Mouse (Mus musculus): ENCODE measurements around the gene Dpm2. TPM values are rescaled to one million over a fixed set of nuclear protein-coding genes. Genes with fewer than 3 reads are reported as not detected.

Gene Dpm2
- total RNA-seq, 2 experiments from 2014 or later: 32.5 to 34.4 TPM

DNA sequence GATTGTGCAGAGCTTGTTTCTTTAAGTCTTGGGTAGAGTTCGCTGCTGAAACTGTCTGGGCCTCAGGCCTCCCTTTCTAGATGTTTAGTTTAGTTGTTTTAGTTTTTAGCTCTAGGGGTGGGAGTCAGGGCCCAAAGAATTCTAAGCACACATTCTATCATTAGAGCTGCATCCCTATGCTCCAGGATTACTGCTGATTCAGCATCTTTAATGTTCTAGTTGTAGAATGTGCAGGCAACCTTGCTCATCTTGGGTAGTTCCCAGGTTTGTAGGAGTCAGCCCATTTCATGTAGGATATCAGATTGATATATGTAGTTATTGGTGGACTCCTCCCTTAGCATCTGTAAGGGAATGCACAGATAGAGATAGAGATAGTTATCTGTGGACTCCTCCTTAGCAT lies 46.5 kb downstream of the Dpm2 start:
- DNase-seq: no peak

GRCm38 (mm10) chr2:32617601-32618000 lies 46.9 kb downstream of the Dpm2 start:
- DNase-seq: peak; percentile 49

DNA sequence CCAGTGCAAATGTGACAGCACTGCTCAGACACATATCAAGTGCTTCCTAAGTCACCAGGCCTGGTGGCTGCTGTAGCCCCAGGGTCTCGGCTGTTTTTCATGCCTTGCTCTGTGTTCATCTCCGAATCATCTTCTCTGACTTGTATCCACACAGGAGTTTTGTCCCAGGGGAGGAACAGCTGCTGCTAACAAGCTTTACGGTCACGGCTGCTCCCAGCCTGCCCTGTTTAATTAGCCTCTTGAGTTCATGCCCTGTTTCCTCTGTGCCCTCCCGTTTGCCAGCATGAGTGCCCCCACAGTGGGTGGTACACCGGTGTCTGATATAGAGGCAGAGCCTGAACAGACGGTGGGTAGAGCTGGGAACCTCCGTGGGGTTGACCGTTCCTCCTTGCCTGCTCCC lies 47.4 kb downstream of the Dpm2 start:
- DNase-seq: no peak

DNA sequence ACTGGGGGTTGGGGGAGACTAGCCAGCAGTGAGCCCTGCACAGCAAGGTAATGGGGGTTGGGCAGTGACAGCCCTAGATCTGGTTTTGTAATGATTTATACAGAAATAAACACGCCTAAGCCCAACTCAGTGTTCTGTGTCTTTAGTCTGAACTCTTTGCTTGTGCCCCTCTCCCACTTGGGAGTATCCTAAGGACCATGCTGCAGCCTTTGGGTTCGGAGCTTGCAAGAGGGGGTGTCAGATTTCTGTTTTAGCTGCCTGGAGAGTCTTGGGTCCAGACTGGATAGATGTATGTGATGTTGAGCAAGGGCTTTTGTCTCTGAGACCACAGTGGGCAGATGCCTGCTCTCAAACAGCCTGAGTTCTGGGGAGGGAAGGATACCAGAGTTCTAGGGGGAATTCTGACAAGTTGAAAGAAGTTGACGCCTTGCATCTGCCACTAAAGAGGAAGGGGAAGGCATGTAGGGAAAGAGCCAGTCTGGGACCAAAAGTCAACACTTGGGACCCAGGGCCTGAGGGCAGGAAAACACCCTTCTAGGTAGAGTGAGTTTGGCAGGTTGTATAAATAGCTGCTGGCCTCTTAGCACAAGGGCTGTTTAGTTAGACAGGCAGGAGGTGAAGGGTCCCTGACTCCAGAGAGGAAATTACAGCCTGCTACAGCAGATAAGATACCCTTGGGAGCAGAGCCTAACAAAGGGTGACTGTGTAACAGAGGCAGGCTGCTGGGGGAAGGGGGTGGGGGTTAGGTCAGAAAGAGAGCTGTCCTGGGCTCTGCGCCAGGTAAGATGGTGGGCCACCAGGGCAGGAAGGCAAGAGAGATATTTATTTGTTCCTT lies 50.2 kb downstream of the Dpm2 start:
- DNase-seq: peak; percentile 91

DNA sequence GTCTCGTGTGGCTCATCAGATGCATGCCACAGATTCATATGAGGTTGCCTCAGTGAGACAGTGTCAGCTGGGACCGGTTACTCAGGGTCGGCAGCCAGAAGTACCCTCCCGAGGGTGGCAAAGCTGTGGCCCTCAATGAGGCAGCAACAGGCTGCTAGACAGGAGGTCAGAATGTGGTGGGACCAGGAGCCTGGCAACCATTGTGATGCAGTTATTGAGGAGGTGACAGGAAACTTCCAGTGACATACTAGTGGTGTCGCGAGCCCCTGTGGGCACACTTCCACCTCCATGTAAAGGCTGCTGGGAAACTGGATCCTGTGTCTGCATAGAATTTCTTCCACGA lies 50.8 kb downstream of the Dpm2 start, which contains the start of gene Ak1:
Ak1 (plus strand) TSS at position 242 of the 343 bp plus-strand sequence.
- no peak for DNase-seq

Other genes with a start within 250 kb of the Dpm2 start
- 10 to 100 TPM; 34.5 to 48.3 TPM for gene Ciz1, start 218.5 kb upstream of the Dpm2 start, total RNA-seq (2021)
- 1 to 10 TPM; 9.0 to 9.6 TPM for gene Dnm1, start 217.5 kb upstream of the Dpm2 start, total RNA-seq (2021)
- 10 to 100 TPM; 43.7 to 47.6 TPM for gene 1110008P14Rik, start 188.9 kb upstream of the Dpm2 start, total RNA-seq (2021)
- gene Lcn2, start 182.6 kb upstream of the Dpm2 start, total RNA-seq (2021): 1 to 10 TPM; 3.1 to 3.4 TPM
- 10 to 100 TPM; 59.7 to 60.2 TPM for gene Ptges2, start 175.0 kb upstream of the Dpm2 start, total RNA-seq (2021)
- gene Naif1, start 120.4 kb upstream of the Dpm2 start, total RNA-seq (2021): 1 to 10 TPM; 3.5 to 3.6 TPM
- 10 to 100 TPM; 16.4 to 22.2 TPM for gene Slc25a25, start 119.4 kb upstream of the Dpm2 start, total RNA-seq (2021)
- gene Fam102a, start 35.5 kb upstream of the Dpm2 start, total RNA-seq (2021): 10 to 100 TPM in 1 of 2 experiments, 1 to 10 TPM in 1; 9.9 to 11.0 TPM
- under 1 TPM in 1 of 2 experiments, not detected in 1; 0.26 TPM for gene Pip5kl1, start 3.9 kb downstream of the Dpm2 start, total RNA-seq (2021)
- not detected for gene 9430097D07Rik, start 4.8 kb downstream of the Dpm2 start, total RNA-seq (2021)
- 10 to 100 TPM; 31.6 to 38.6 TPM for gene St6galnac4, start 16.2 kb downstream of the Dpm2 start, total RNA-seq (2021)
- 10 to 100 TPM; 77.5 to 82.7 TPM for gene St6galnac6, start 28.9 kb downstream of the Dpm2 start, total RNA-seq (2021)
- gene Ak1, start 50.9 kb downstream of the Dpm2 start, total RNA-seq (2021): 100 to 1,000 TPM; 405 to 424 TPM
- 100 to 1,000 TPM; 149 to 162 TPM for gene Eng, start 75.7 kb downstream of the Dpm2 start, total RNA-seq (2021)
- gene Fpgs, start 133.3 kb downstream of the Dpm2 start, total RNA-seq (2021): 10 to 100 TPM; 10.5 to 12.5 TPM
- 10 to 100 TPM; 38.2 to 46.0 TPM for gene Cdk9, start 142.2 kb downstream of the Dpm2 start, total RNA-seq (2021)
- 10 to 100 TPM; 38.2 to 41.4 TPM for gene Sh2d3c, start 150.2 kb downstream of the Dpm2 start, total RNA-seq (2021)
- gene 6330409D20Rik, start 170.2 kb downstream of the Dpm2 start, total RNA-seq (2021): not detected
- 10 to 100 TPM; 16.7 to 18.6 TPM for gene Tor2a, start 186.4 kb downstream of the Dpm2 start, total RNA-seq (2021)
- under 1 TPM; 0.09 to 0.36 TPM for gene Ttc16, start 204.8 kb downstream of the Dpm2 start, total RNA-seq (2021)
- gene Ptrh1, start 204.9 kb downstream of the Dpm2 start, total RNA-seq (2021): 1 to 10 TPM; 3.0 to 5.4 TPM
- not detected for gene Cfap157, start 213.6 kb downstream of the Dpm2 start, total RNA-seq (2021)

Measured in heart, postnatal 4 days (tissue).